Mouse (Mus musculus): ENCODE results near the gene Ndufa11.

The Ndufa11 gene

DNA sequence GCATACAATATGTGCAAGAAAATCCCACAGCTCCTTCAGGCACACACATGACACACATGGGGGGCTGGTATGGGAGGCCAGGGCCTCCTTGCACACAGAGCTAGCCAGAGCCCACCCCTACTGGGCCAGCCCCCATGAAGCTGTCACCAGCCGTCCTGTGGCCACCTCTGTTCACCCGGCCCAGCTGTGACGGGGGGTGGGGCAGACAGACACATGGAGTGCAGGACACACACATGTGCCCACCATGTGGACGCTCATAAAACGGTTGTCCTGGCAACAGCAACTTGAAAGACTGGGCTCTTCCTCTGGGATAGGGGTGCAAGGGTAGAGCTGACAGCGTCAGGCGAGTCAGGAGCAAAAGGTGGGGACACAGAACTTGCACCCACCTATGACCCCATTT is 41.7 kb downstream of the Ndufa11 start:
- DNase-seq (ENCODE audit: low spot score), result no peak

DNA sequence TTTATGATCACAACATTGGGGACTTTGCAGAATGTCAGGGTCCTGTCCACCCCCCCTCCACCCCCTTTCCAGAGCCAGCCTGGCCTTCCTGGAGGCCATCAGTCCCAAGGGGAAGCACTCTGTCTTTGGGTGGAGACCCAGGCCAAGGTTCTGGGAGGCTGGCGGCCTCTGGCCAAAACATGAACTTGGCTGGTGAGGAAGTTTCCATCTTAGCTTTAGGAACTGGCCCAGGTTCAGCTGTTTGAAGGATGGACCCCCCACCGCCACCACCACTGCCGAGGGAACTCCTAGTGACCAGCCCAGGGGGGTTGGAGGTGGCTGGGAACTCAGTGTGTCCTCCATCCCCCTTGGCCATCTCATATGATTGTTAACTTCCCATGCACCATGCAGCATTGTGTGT is 43.5 kb downstream of the Ndufa11 start:
- no peak for DNase-seq (ENCODE audit: low spot score)

DNA sequence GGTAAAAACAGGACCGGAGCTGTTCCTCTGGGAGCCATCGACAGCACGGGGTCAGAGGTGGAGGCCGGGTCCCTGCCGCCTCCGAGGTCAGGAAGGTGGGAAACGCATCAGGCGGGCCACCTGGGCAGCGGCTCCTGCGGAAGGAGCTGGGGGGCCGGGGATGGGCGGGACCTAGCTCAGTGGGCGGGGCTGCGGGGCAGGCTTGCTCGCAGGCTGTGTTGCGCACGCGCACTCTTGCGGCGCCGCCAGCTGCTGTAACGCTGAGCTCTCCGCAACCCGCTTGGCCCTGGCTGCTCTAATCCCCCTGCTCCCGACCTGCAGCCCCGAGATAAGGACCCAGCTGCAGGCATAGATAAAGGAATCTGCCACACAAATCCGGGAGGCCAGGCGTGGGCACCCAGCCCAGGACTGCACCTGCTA is 44.4 kb downstream of the Ndufa11 start:
- peak; percentile 84 for DNase-seq (ENCODE audit: low spot score)

DNA sequence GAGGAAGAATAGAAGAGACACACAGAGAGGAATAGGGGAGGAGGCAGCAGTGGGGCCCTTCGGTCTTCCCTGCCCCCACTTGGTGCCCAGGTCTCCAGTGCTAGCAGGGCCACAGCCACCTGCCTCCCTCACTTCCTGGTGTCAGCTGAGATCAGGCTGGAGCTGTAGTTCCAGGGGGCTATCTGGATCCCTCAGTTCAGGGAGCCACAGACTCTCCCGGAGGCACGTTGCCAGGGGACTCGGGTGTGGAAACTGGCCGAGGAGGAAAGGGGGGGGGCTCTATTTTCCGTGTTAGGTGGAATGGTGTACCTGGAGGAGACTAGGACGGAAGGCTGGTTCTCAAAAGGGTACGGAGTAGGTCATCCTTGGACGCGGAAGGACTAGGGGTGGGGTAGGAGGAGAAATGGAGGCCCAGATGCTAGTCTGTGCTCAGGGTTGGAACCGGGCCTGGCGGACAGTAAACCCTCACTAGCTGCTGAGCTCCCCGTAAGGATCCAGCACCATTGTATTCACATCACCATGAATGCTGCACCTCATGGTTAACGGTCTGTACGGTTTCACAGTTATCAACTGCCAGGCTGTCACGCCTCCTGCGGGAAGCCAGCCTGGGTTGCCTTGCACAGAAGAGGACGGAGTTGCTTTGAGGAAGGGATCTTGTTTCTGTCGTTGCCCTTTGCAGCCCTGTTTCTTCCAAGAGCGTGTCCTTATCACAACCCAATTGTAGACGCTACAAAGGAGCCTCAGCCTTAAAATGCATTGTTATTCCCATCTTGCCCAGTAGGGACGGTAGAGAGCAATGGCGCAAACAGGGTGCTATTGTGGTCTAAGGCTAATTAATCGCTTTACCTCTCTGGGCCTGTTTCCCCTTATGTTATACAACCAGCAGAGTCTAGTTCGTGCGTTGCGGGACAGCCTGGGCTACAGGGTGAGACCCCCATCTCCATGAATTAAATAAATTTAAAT is 45.5 kb downstream of the Ndufa11 start:
- peak; percentile 55 for DNase-seq (ENCODE audit: low spot score)

DNA sequence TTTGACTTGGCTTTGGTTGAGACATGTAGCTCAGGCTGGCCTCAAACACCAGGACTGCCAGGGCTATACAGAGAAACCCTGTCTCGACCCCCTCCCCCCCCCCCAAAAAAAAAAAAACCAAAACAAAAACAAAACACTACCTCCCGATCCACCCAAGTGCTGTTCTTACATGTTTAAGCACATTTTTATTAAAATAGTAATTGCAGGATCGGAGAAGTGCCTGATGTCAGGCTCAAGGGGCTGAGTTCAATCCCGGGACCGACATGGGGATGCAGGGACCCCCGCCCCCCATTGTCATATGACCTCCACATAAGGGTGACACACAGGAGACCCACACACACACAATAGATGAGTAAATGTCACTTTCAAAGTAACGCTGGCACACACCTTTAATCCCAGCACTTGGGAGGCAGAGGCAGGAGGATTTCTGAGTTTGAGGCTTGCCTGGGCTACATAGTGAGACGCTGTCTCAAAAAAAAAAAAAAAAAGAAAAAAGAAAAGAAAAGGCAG is 46.2 kb downstream of the Ndufa11 start:
- no peak for DNase-seq (ENCODE audit: low spot score)

DNA sequence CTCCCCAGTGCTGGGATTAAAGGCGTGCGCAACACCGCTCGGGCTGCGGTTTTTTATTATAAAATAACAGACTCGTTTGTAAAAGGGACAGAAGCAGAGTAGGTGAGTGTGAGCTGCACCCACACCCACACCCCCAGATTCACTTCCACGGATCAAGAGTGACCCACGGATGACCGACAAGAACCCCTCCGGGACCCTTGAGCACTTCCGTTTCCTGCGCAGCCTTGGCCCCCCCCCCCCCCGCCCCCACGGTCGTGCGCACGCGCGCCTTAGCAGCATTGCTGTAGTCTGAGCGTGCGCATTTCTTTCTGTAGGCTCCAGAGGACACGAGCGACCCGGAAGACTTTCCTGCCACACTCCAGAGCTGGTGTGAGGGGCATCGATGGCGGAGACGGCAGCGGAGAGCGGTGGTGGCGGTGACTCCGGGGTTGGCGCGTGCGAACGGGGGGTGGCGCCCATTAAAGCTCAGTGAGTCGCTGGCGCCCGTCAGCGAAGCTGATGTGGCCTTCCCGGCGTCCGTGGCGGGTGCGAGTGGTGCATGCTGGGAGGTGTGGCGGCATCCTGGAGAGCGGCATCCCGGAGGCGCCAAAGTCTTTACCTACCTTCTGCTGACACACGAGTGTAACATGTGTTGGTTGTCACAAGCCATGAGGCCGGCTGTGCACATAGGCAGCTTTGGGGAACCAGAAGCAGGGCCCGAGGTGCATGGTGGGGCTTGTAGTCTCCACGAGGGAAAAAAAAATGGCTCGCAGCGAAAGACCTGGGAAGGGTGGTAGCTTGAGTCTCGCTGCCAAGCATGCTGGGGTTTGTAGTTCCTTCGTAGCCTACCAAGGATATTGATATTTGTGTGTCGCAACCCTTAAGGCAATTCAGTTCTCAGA is 47.1 kb downstream of the Ndufa11 start, which contains the start of gene Dus3l:
Dus3l (plus strand) TSS at position 284 of the 881 bp plus-strand sequence.
- DNase-seq (ENCODE audit: low spot score), result peak; percentile 78

DNA sequence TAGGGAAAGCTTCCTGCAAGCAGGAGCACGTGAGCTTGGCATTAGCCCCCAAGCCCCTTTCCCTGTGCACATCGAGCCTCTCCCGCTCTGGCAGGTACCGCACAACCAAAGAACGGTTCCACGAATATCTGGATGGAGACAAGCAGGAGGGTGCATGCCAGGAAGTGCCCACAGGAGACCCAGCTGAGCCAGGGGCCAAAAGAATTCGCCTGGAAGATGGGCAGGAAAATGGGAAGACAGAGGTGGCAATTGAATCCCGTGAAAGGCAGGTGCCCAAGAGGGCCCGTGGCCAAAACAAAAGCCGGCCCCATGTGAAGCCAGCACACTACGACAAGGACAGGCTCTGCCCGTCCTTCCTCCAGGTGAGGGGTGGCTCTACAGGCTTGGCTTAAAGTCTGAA is 47.9 kb downstream of the Ndufa11 start:
- no peak for DNase-seq (ENCODE audit: low spot score)

DNA sequence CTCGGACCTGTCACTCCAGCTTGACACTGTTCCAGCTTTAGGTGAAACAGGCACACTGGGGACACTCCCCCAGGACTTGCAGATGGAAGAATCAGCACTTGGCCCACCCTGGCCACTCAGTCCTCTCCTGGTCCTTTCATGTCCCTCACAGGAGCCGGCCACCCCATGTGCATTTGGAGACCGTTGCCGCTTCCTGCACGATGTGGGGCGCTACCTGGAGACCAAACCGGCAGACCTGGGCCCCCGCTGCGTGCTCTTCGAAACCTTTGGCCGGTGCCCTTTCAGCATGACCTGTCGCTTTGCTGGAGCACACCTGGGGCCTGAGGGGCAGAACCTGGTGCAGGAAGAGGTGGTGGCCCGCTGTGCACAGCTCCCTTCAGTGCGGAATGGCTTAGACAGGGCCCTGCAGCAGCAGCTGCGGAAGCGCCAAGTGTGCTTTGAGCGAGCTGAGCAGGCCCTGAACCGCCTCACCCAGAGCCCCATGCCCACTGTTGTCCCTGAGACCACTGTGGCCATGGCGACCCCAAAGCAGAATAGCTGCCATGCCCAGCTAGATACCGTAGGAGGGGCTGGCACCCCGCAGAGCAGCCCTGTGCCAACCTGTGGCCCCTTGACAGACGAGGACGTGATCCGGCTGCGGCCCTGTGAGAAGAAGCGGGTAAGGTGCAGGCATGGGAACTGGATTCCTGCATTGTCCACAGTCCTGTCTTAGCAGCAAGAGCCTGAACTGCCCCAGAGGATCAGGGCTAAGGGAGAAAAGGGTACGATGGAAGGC is 49.3 kb downstream of the Ndufa11 start:
- DNase-seq (ENCODE audit: low spot score), result no peak

DNA sequence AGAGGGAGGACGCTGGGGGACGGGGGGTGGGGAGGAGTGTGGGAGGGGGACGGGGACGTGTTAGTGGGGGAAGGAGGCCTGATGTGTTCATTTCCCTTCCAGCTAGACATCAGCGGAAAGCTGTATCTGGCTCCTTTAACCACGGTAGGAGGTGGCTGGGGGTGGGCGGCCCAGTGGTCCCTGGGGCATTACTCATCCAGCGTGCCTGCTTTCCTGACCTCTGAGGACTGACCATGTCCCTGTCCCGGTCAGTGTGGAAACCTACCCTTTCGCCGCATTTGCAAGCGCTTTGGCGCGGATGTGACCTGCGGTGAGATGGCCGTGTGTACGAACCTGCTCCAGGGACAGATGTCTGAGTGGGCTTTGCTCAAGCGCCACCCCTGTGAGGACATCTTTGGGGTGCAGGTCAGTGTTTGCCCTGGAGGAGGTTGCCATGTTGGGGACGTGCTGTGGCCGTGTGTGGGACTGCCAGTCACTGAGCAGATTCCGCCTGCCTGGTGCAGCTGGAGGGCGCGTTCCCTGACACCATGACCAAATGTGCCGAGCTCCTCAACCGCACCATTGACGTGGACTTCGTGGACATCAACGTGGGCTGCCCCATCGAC is 50.1 kb downstream of the Ndufa11 start:
- DNase-seq (ENCODE audit: low spot score), result no peak

DNA sequence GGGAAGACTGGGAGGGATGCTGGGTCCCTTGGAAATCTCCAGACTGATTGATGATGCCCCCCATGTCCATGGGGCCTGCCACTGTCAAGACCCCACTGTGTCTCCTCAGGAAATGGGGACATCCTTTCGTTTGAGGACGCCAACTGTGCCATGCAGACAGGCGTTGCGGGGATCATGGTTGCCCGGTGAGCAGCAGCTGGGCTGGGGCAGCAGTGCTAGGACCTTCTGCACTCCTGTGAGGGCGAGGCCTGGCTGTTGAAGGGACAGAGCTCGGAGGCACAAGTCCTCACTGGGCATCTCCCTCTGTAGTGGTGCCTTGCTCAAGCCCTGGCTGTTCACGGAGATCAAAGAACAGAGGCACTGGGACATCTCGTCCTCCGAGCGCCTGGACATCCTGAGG is 51.4 kb downstream of the Ndufa11 start:
- no peak for DNase-seq (ENCODE audit: low spot score)

DNA sequence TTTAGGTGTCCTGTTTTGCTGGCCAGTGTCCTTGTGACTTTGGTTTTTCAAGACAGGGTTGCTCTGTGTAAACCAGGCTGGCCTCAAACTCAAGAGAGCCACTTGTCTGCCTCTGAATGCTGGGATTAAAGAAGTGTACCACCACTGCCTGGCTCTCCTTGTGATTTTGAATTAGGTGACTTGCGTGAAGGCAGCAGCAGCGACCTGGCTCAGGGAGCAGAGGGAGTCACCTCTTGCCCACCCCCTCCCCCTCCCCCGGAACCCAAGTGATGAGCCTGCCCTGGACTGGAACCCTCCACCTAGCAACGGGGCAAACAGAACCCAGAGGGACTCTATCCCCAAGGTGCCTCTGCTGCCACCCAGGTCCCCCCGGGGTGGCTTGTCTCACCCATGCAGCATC is 52.4 kb downstream of the Ndufa11 start, which contains the start of gene Prr22:
Prr22 (plus strand) TSS at position 301 of the 400 bp plus-strand sequence.
- no peak for DNase-seq (ENCODE audit: low spot score)

All from ovary, postnatal 14 days (tissue).